Mouse (Mus musculus) lung, postnatal 0 days (tissue): ENCODE results near the gene Btnl10. TPM values are rescaled to one million over a fixed set of nuclear protein-coding genes. Genes with fewer than 3 reads are reported as not detected.

ENCODE experiments used
- ATAC-seq: fragments of 200-750 bp; cut with Nextera tagmentation; 2 replicates; pipeline ENCODE4 v1.8.0; 2017; ENCODE audit warnings: moderate library complexity
- DNase-seq: peaks from one replicate; pipeline ENCODE4 v3.0.0-alpha.2; 2016; ENCODE audit warnings: low spot score
- H3K27ac ChIP-seq: fragments of 300-500 bp; sonication (generic); 2 replicates; pipeline ENCODE4 v1.5.1; 2014; ENCODE audit warnings: antibody characterized with exemption, mild to moderate bottlenecking, low read length, mixed read lengths
- H3K27me3 ChIP-seq: fragments of 300-500 bp; sonication (generic); replicated peaks from 2 replicates; pipeline ENCODE4 v1.6.1; 2014; ENCODE audit warnings: low read length, mixed read lengths; ENCODE audit not compliant: insufficient read depth
- H3K36me3 ChIP-seq: fragments of 300-500 bp; sonication (generic); 2 replicates; pipeline ENCODE4 v1.6.1; 2014; ENCODE audit warnings: low read length, mixed read lengths; ENCODE audit not compliant: insufficient read depth
- H3K4me1 ChIP-seq: fragments of 300-500 bp; sonication (generic); 2 replicates; pipeline ENCODE4 v1.6.1; 2014; ENCODE audit warnings: antibody characterized with exemption, low read depth, low read length, mixed read lengths; ENCODE audit not compliant: insufficient read depth
- H3K4me2 ChIP-seq: fragments of 300-500 bp; sonication (generic); replicated peaks from 2 replicates; pipeline ENCODE4 v1.6.1; 2014; ENCODE audit warnings: low read depth, mild to moderate bottlenecking, low read length, moderate library complexity, mixed read lengths
- H3K4me3 ChIP-seq: fragments of 300-500 bp; sonication (generic); 2 replicates; pipeline ENCODE4 v1.5.1; 2014; ENCODE audit warnings: low read depth, low read length
- H3K9ac ChIP-seq: fragments of 300-500 bp; sonication (generic); replicated peaks from 2 replicates; pipeline ENCODE4 v1.6.1; 2014; ENCODE audit warnings: low read depth, mild to moderate bottlenecking
- H3K9me3 ChIP-seq: fragments of 300-500 bp; sonication (generic); 2 replicates; pipeline ENCODE4 v1.6.1; 2016; ENCODE audit warnings: low read length, mixed read lengths
- CTCF ChIP-seq: IDR thresholded peaks from 2 replicates; pipeline ENCODE4 v1.5.1; 2016; ENCODE audit warnings: antibody characterized with exemption, mild to moderate bottlenecking
- EP300 ChIP-seq: IDR thresholded peaks from 2 replicates; pipeline ENCODE4 v1.6.1; 2016; ENCODE audit warnings: antibody characterized with exemption, mild to moderate bottlenecking, control low read depth
- WGBS: fragments of 180-500 bp; shearing (Covaris S2); extraction: QIAGEN DNeasy Blood & Tissue Kit; methylation state at CpG from one replicate; pipeline ENCODE4 v1.1.7; 2014; 5-methylcytosine and 5-hydroxymethylcytosine counted together
- polyA plus RNA-seq: library from polyadenylated mRNA; unstranded; fragments of >200 nt; fragmentation: Nextera tagmentation; extraction: Ambion mirVana; gene quantifications from 2 replicates; pipeline ENCODE4 v1.2.1, GENCODE M21; 2015

The Btnl10 gene
- polyA plus RNA-seq, 1 experiment from 2014 or later: 0.12 TPM

- DNase-seq (no peak), ATAC-seq (no peak)
- WGBS: 2% methylated on average over 20 of the region's 20 CpGs
- no peak for TF ChIP-seq EP300
- no peak for TF ChIP-seq CTCF
- Histone ChIP-seq H3K4me3 (peak overlapping the region; percentile 62), H3K9ac (peak overlapping the region; percentile 69), H3K27ac (peak overlapping the region; percentile 97), H3K4me1 (0 out of 2 replicates have a peak, but pooled peaks cover 11% of the 10 kb centered on the region), H3K27me3 (0 out of 2 replicates have a peak, but pooled peaks cover 3% of the 10 kb centered on the region), H3K36me3 (peaks cover 11% of the 10 kb centered on the region; the same call in 1 of the 2 replicates), H3K9me3 (no peaks in the 10 kb centered on the region), H3K4me2 (peak overlapping the region; percentile 70)
Measured at GRCm38 (mm10) chr11:58955143-58955867, 37.6 kb downstream of the Btnl10 start.

GRCm38 (mm10) chr11:58955868-58956257 is 38.2 kb downstream of the Btnl10 start:
- ATAC-seq: no peak
- Histone ChIP-seq H3K4me2 (peak overlapping the region; percentile 70), H3K4me1 (0 out of 2 replicates have a peak, but pooled peaks cover 12% of the 10 kb centered on the region), H3K27ac (peak overlapping the region; percentile 97; the same call in 1 of the 2 replicates), H3K9me3 (no peaks in the 10 kb centered on the region), H3K9ac (peak overlapping the region; percentile 69; the same call in 1 of the 2 replicates), H3K36me3 (peaks cover 11% of the 10 kb centered on the region; the same call in 1 of the 2 replicates), H3K4me3 (peak overlapping the region; percentile 62), H3K27me3 (0 out of 2 replicates have a peak, but pooled peaks cover 1% of the 10 kb centered on the region)
- TF ChIP-seq CTCF: no peak
- no peak for TF ChIP-seq EP300
- DNase-seq: no peak
- 24% methylated on average over 8 of the region's 8 CpGs for WGBS

- no peak for ATAC-seq
- H3K9me3 ChIP-seq: no peaks in the 10 kb centered on the region
Measured at GRCm38 (mm10) chr11:58957226-58957914, 39.7 kb downstream of the Btnl10 start.

DNA sequence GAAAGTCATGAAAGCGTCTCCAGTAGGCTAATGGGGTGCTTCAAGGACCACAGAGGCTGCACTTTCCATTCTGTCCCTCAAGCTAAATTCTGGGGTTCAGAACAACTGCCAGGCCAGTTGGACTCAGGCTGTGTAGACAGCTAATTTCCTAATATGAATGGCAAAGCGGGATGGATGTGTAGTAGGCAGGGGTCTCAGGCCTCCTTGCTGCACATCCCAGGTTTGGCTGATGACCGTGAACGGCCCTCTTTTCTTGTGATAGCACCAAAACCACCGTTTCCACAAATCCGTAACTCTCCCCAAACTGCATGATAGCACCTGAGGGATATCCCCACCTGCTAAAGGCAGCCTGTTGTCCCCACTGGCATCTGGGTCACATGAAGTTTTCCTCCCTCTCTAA is 40.8 kb downstream of the Btnl10 start:
- H3K36me3 ChIP-seq: peaks cover 11% of the 10 kb centered on the region; the same call in 1 of the 2 replicates
- H3K4me3 ChIP-seq: no peak overlapping the region
- H3K27ac ChIP-seq: no peak overlapping the region
- TF ChIP-seq CTCF (no peak), EP300 (no peak)
- peaks cover 13% of the 10 kb centered on the region for H3K27me3 ChIP-seq
- 88% methylated on average over 6 of the region's 6 CpGs for WGBS
- H3K9me3 ChIP-seq: no peaks in the 10 kb centered on the region
- no peak overlapping the region for H3K9ac ChIP-seq
- no peak for DNase-seq
- no peak overlapping the region; the same call in 1 of the 2 replicates for H3K4me2 ChIP-seq
- ATAC-seq: no peak
- H3K4me1 ChIP-seq: 0 out of 2 replicates have a peak, but pooled peaks cover 12% of the 10 kb centered on the region

More at GRCm38 (mm10) chr11:58957226-58957914, 39.7 kb downstream of the Btnl10 start:
- Histone ChIP-seq H3K36me3 (peaks cover 11% of the 10 kb centered on the region; the same call in 1 of the 2 replicates), H3K4me2 (no peak overlapping the region), H3K27ac (no peak overlapping the region), H3K4me3 (no peak overlapping the region), H3K27me3 (peaks cover 13% of the 10 kb centered on the region), H3K9ac (no peak overlapping the region), H3K4me1 (0 out of 2 replicates have a peak, but pooled peaks cover 12% of the 10 kb centered on the region)
- DNase-seq: no peak
- 86% methylated on average over 5 of the region's 5 CpGs for WGBS
- no peak for TF ChIP-seq CTCF

- 31% methylated on average over 15 of the region's 15 CpGs for WGBS
- peak overlapping the region; percentile 45; the same call in 1 of the 2 replicates for H3K4me3 ChIP-seq
Measured at GRCm38 (mm10) chr11:58959186-58959825, 41.6 kb downstream of the Btnl10 start.

More at GRCm38 (mm10) chr11:58959186-58959825, 41.6 kb downstream of the Btnl10 start:
- DNase-seq (peak; percentile 48), ATAC-seq (no peak)
- 0 out of 2 replicates have a peak, but pooled peaks cover 12% of the 10 kb centered on the region for H3K4me1 ChIP-seq
- TF ChIP-seq CTCF (no peak), EP300 (no peak)
- H3K9ac ChIP-seq: no peak overlapping the region
- peak overlapping the region; percentile 65 for H3K4me2 ChIP-seq
- H3K27me3 ChIP-seq: peaks cover 13% of the 10 kb centered on the region
- H3K27ac ChIP-seq: no peak overlapping the region
- no peaks in the 10 kb centered on the region for H3K9me3 ChIP-seq
- peaks cover 11% of the 10 kb centered on the region; the same call in 1 of the 2 replicates for H3K36me3 ChIP-seq
